Mouse (Mus musculus) right cerebral cortex, postnatal 10 days (tissue): Measurements from ENCODE around the gene Kcnq5.
"Not testable (repeated sequence)": the region's sequence is repeated elsewhere in the genome, so short reads cannot be mapped to it uniquely, and the experiment has no call there.

Experiments
- DNase-seq, 2 experiments: peaks; one replicate each; pipeline ENCODE4 v3.0.0; 2021; ENCODE audit warnings: low spot score in 2 of 2

Gene Kcnq5

DNA sequence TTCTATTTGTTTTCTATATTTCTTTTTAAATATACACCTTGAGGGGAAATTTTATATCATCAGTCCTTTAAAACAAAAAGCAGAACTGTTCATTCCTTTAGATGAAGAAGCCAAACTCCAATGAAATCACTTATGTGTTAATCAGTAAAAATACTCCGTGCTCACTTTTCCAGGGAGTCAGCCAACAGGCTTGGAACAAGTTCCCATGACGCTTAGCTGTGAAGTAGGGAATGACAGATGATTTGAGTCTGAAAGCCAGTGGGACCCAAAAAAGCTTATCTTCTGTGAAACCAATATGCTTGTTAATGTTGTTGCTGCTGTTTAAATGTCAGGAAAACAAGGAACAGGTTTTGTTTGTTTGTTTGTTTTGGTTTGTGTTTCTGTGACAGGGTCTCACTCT, 326.3 kb downstream of the Kcnq5 start:
- DNase-seq: peak in 1 of 2 experiments; percentile 28

DNA sequence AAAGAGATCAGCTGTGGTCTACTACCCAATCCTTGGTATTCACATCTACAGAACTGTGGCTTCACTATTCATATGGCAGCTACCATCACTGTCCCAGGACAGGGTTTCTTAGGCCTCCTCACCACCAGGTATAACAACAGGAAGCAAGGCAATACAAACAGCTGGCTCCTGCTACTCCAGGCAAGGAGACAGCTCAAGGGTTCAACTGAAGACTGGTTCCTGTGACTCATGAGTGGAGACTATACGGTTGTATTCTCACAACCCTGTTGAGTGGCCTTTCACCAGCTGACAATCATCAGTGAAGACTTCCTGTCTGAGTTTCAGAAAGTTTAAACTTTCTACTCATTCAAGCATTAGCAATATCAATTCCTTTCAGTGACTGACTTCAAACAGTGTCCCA, 327.7 kb downstream of the Kcnq5 start:
- DNase-seq: no peak

DNA sequence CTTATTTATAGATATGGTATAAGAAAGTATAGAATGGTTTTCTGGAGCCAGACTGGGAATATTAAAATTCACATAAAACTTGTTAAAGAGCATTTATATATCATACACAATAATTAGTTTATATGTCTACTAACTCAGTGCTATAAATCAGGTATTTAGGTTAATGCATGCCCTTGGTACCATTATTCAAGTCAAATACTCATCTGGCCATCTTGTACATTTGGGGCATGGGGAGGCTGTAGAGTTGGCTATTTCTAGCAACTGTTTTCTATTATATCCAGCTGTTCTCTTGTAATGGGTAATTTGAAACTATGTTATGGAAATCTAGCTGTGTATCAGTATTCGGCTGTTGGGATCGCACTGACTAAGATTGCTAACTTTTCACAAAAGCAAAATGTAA, 339.3 kb downstream of the Kcnq5 start:
- DNase-seq: no peak

DNA sequence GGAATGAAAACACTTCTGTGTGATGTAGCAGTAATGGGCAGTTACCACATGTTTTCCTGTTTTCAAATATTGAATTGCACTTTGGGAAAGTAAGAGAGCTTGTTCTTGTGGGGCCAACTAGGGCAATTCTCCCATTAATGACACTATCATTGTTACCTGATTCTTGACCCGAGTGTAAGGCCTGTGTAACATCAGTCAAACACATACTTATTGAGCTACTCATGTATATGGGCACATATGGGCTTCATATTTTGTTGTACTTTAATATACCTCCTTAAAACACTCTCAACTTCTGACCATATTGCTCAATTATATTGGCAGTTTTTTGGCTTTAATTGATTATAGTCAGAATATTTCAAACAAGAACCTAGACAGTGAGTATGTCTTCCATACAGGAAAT, 339.7 kb downstream of the Kcnq5 start:
- no peak for DNase-seq

DNA sequence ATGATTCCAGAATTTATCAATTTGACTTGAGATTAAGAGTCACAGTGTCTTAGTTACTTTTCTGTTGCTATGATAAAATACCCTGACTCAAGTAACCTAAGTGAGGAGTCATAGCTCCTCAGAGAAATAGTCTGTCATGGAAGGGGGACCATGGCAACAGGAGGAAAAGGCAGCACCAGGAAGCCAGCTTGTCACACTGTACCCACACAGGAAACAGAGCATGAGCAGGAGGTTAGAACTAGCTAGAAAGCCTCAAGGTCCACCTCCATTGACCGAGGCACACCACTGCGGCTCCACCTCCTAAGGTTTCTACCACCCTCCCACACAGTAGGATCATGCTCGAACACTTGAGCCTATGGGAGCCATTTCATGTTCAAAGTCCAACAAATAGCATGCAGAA, 343.0 kb downstream of the Kcnq5 start:
- no peak for DNase-seq

DNA sequence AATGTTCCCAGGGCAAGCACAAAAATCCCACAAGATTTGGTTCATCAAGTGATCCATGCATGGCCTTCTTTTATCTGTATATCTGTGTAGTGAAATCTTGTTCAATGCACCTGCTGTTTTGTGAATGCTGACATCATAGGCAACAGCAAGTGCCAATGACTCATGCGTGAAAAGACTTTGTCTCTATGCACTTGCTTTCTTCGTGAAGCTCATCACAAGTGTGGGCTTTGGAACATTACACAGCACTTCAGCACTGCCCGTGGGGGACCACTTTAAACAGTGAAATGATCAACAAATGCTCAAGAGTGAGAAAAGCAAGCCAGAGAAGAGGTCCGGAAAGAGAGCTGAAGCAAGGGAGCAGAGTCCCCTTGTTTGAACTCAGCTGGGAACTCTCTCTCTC, 345.1 kb downstream of the Kcnq5 start:
- no peak for DNase-seq

DNA sequence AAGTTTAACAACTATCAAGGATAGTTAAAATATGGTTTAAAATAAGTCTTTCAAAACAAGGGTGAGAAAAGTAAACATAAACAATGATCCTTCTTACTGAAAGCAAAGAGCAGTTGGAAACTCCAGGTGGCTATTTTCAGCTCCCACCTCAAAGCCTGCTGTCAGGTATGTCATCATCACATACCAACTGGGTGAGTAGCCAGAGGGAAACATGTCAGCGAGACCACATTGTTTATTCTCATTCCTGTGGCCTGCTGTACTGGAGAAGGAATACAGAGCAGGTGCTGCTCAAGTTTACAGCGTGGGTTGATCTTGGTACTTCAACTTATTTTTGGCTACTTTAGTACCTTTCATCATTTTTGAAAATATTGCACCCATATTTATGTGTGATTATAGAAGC, 347.8 kb downstream of the Kcnq5 start:
- no peak for DNase-seq

DNA sequence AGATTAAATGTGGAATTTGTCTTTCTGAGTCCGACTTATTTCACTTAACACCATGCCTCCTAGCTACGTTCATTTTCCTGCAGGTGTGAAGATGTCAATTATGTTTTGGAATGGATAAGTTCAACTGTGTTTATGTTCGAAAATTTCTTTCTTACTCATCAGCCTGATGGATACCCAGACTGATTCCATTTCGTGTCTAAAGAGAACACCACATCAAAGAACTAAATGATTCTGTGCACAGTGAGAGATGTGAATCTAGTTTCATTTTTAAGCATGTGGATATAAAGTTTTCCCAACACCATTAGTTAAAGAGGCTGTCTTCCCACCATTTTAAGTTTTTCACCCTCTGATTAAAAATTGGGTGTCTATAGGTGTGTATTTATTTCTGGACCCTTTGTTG, 357.7 kb downstream of the Kcnq5 start:
- no peak for DNase-seq

DNA sequence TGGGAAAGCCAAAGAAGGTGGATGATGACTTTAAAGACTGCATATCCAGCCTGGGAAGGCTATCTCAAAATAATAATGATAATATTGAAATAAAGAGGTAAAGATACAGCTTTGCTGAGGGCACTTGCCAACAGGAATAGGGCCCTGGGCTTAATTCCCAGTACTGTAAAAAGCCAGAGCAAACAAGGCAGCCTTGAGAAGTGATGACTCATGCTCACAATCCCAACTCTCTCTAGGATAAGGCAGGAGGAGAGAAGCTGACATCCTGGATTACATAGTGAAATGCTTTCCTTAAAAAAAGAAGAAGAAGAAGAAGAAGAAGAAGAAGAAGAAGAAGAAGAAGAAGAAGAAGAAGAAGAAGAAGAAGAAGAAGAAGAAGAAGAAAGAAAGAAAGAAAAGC, 359.2 kb downstream of the Kcnq5 start:
- DNase-seq: no peak

DNA sequence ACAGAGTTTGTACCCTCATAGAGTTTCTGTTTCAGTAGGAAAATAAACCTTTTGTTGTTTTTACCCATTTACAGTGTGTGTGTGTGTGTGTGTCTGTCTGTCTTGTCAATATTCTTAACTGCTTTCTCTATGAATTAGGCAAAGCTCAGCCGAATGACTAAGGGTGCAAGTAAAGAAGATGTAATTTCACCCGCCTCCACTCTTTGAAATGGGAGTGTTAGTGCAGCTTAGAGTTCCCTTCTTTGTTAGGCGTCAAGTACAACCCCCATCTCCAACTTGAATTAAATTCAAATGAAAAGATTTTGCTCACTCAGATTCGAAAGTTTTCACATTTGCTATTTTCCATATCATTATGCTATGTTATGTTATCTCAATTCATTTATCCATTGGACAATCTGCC, 361.1 kb downstream of the Kcnq5 start:
- no peak for DNase-seq

DNA sequence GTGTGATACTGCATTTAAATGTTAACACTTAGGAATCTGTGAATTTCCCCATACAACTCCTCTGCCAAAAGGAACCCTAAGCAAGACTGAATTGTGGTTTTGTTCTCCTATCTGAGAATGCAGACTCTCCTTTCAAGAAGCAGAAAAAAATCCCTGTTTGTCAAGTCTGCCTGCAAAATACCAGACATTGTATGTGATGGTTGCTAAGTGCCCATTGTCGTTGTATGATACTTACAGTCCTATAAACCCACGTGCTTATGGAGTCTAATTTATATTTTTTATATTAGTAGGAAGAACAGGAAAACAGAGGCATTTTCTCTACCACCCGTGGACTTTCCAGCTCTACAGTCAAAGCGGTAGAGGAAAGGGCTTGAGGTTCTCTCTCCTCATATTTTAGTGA, 367.9 kb downstream of the Kcnq5 start:
- no peak for DNase-seq

DNA sequence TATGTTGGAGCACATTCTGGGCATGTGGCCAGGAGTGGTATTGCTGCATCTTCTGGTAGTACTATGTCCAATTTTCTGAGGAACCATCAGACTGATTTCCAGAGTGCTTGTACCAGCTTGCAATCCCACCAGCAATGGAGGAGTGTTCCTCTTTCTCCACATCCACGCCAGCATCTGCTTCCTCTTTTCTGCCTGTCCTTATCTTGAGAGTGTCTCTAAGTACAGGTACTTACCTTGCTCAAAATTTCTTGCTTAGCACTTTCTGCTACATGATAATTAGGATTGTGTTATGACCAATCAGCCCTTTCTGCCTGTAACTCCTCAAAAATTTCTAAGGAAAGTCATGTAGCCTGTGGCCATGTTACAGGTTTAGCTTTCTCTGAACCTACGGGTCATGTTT, 394.3 kb downstream of the Kcnq5 start:
- DNase-seq: not testable (repeated sequence)

DNA sequence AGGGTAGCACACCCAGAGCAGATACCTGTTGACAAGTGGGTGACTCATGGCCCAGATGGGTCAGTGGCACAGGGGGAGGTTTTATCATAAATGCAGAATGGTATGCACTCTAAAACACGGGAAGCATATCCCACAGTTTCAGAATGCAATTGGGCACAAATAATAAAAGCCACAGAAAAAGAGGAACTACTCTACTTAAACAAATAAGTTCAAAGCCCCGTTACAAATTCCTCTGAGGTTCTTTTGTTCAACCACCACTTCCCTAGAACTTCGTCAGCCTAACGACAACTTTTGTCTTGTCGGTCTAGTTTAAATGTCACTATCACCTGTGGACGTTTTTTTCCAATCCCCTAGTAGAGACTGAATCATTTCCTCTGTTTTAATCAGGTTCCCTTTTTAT, 407.1 kb downstream of the Kcnq5 start:
- DNase-seq: no peak

DNA sequence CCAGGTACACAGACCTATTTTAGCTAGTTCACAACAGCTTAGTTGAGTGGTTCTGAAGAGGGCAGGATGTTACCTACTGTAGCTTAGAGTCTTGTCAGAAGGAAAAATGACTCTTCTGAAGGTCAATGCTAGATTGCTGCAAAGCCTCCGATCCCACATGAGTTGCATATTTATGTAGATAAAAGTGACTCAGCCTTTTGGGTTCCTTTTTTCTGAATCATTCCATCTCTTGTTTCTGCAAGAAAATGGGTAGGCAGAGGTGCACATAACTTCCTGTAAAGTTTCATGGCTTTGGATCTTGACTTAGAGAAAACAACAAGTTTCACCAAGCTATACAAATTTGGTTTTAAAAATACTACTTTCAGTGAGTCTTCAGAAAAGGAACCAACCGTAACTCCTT, 409.0 kb downstream of the Kcnq5 start:
- DNase-seq: no peak

DNA sequence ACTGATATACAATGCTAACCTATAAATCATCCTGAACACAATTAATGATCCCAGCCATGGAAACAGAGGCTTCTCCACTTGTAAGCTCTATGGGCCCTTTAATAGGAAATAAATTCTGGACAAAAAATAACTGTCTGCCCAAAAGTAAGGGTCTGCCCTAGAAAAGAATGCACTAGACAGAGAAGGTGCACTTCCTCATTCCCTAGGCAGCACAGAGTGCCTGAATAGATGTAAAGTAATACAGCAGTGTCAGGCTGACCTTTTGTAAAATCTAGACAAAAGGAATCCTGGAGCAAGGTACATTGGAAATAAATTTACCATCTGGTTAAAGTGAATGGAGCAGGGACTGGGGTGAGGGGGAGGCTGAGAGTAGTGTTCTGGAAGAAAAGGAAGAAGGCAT, 417.8 kb downstream of the Kcnq5 start:
- no peak for DNase-seq

DNA sequence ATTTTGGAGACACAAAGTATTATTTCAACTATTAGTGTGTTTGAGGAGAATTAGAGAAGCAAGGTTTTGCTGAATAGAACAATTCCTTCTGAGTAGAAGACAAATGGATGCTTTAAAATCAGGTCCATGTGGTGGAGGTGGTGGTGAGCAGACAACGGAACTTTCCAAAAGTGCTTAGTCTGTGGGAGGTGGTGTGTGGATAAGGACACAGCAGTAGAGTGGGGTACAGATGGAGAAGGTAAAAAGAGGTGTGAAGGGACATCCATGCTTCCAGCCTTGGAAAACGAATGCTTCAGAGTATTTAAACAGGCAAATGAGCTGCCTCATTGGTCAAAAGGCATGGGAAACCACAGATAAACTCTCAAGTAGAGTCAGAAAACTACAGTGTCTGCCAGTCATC, 422.3 kb downstream of the Kcnq5 start:
- no peak for DNase-seq

DNA sequence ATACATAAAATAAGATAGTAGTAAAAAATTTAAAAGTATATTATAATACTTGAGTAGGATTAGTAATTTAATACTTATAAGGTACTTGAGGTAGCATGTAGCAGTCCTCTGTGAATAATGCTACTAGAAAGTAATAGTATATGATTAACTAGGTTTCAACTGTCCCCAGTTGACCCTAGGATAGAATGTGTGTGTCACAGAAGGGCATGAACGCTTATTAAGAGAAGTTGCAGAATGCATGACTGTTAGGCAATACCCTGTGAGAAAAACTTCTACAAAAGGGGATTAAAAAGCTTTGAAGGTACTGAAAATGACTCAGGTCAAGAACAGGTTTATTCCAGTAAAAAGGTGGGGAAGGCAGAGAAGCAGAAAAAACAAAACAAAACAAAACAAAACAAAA, 430.9 kb downstream of the Kcnq5 start:
- DNase-seq: no peak

DNA sequence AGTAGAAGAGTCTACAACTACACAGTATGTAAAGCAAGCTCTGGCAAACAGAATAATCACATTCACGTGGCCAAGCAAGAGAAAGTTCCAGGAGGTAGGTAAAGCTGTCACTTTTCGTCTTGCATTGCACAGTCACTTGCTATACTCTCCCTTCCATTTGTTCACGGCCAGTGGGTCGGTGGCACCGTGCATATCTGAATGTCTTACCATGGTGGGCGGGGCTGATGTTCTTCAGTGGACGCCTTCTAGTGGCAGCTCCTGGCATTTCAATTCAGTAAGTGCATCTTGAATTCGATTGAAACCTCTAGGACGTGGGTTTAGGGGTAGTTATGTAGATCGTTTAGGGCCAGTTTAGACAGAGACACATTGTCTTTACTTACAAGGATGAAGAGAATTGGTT, 439.7 kb downstream of the Kcnq5 start:
- no peak for DNase-seq

DNA sequence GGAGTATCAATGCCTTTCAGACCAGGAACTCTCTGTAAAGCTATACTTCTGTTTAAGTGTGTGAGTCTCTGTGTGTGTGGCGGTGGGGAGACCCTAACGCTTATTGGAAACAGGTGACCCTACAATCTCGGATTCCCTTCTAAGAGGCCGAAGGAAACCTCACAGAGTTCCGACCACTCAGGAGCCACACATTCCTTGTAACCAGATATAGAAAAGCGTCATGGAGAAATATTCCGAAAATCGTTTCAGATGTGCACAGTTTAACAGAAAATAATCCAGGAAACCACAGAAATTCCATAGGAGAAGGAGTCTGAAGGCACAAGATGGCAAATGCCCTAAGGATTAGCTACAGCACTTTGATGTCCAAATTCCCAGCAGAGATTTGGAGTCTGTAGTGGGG, 440.3 kb downstream of the Kcnq5 start:
- DNase-seq: no peak

DNA sequence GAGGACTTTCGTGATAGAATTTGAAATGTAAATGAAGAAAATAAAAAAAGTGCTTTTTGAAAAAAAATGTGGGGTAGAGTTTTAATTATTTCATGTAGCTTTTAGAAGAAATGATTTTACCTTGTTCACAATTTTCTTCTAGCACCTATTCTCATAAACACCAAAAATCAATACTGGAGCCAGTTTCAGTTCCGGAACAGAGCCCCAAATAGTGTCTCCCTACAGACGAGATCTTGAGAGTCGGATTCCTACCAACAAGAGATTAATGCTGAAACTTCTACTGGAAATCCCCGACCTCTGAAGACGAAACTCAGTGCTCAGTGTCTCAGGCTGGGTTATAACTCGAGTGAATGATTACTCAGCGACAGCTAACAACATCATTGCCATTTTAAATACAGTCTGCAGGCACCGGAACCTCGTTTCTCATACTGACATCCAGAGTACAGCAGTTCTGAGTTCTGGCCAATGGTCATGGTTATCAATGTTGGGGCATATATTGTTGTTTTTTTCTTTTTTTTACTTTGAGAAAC, 441.6 kb downstream of the Kcnq5 start:
- DNase-seq: no peak

DNA sequence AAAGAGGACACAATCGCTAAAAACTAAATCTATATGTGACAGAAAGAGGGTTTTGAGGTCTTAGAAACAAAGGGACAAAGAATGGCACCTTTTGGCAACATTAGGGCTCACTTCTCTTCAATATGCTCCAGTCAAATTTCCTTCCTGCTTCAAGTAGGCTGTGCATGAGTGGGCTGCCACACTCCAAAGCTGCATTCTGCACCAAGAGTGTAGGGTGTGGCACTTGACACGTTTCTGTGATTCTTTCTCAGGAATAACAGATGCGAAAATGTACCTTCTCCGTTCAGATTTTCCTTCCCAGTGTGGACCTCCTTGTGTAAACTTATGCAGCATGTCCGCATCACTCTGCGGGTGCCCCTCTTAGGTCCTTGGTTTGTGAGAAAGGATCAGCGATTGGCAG, 455.1 kb downstream of the Kcnq5 start:
- DNase-seq: no peak

DNA sequence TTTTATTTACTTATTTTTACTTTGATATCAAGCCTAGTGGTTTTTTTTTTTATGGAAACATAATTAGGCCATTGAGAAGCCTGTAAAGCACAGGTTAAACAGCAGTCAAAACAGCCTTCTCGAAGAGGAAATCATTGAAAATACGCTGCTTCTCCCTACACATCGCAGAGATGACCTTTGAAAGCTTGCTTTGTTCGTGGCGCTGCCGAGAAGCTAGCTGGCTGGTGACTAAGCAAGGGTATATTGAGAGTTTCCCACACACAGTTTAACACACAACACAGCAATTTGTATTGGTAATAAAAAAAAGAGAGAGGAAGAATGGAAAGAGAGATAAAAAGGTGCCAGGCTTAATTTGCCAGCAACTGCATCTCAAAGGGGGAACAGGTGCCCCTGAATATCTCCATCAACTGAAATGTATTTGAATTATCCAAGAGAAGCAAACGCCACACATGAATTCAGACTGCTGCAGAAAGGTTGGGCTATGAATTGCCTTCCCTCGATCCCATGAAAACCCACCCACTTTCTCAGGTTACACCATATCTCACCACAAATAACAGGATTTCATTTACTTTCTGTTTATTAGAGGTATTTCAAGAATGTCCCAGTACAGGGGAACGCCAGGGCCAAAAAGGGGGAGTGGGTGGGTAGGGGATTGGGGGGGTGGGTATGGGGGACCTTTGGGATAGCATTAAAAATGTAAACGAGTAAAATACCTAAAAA, 461.8 kb downstream of the Kcnq5 start:
- DNase-seq: no peak

DNA sequence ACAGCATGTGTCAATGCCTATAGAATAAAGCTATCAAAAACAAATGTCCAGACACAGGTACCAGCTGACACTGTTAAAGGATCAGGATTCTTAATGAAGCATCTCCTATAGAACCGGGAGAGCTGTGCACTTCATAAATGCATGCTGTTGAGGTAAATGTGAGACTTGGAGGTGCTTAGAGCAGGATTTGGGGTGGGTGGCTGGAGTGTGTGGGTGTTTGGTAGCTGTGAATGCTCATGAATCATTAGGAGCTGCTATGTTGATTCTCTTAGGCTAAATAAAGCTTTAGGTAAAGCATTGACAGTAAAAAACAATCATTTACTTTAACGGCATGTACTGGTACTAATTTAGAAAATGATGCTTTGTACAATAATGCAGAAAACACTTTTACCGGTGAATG, 465.4 kb downstream of the Kcnq5 start:
- DNase-seq: no peak

DNA sequence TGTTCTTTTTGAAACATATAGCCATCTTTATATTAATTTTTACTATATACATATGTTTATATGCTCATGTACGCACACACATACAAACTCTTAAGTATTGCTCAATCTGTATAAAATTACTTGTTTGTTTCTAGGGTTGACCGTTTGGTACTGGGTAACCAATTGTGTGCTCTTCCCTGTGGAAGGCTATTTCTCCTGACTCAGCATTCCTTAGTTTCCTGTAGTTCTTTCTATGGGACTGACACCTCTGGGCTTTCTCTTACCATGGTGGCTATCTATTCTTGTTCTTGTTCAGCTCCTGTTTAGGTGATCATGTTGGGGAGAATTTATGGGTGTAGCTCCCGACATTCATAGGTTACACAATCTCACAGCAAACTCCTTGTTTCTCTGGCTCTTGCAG, 473.1 kb downstream of the Kcnq5 start:
- DNase-seq: no peak
